Mouse (Mus musculus) MEL (cell line): ENCODE measurements around the gene Islr2. TPM values are rescaled to one million over a fixed set of nuclear protein-coding genes. Genes with fewer than 3 reads are reported as not detected.

Source experiments
- DNase-seq: peaks from one replicate; pipeline ENCODE4 v3.0.0; 2011; ENCODE audit warnings: low read depth, low spot score
- H3K27ac ChIP-seq: 2 replicates; pipeline ENCODE4 v1.5.1; 2012; ENCODE audit warnings: low read depth, mild to moderate bottlenecking, control low read depth, low read length, moderate library complexity; ENCODE audit not compliant: control insufficient read depth
- H3K27me3 ChIP-seq, 2 experiments: fragments of 150-350 bp in 1 of 2; sonication (generic) in 1 of 2; 2 replicates each; pipeline ENCODE4 v1.6.1; 2012; ENCODE audit warnings: low read length in 2 of 2, mild to moderate bottlenecking in 2 of 2, improper control_type of control experiment in 1 of 2, moderate library complexity in 1 of 2; ENCODE audit not compliant: insufficient read depth in 2 of 2, control insufficient read depth in 1 of 2
- H3K36me3 ChIP-seq, 2 experiments: 2 replicates each; pipeline ENCODE4 v1.6.1; 2012 to 2014; ENCODE audit warnings: low read length in 2 of 2, improper control_type of control experiment in 1 of 2, inconsistent platforms in 1 of 2, mild to moderate bottlenecking in 1 of 2; ENCODE audit not compliant: insufficient read depth in 2 of 2, control insufficient read depth in 1 of 2
- H3K4me1 ChIP-seq, 2 experiments: fragments of 150-350 bp in 1 of 2; sonication (generic) in 1 of 2; 2 replicates each; pipeline ENCODE4 v1.6.1; 2012; ENCODE audit warnings: low read length in 2 of 2, improper control_type of control experiment in 1 of 2, mild to moderate bottlenecking in 1 of 2; ENCODE audit not compliant: insufficient read depth in 2 of 2, control insufficient read depth in 1 of 2
- H3K4me3 ChIP-seq, 2 experiments: fragments of 150-350 bp in 1 of 2; sonication (generic) in 1 of 2; 2 replicates each; pipeline ENCODE4 v1.5.1; 2012; ENCODE audit warnings: low read depth in 2 of 2, low read length in 2 of 2, mild to moderate bottlenecking in 2 of 2, moderate library complexity in 2 of 2, control low read depth in 1 of 2, improper control_type of control experiment in 1 of 2; ENCODE audit not compliant: control insufficient read depth in 1 of 2, insufficient read depth in 1 of 2
- H3K79me2 ChIP-seq: 2 replicates; pipeline ENCODE4 v1.6.1; 2012; ENCODE audit warnings: mild to moderate bottlenecking, low read length, moderate library complexity; ENCODE audit not compliant: control insufficient read depth, poor library complexity, insufficient read depth
- H3K9ac ChIP-seq: 2 replicates; pipeline ENCODE4 v1.6.1; 2012; ENCODE audit warnings: low read depth, mild to moderate bottlenecking, control low read depth, low read length, moderate library complexity; ENCODE audit not compliant: control insufficient read depth, poor library complexity, severe bottlenecking
- H3K9me3 ChIP-seq: fragments of 150-350 bp; sonication (generic); replicated peaks from 2 replicates; pipeline ENCODE4 v1.6.1; 2012; ENCODE audit warnings: mild to moderate bottlenecking, low read length, improper control_type of control experiment, moderate library complexity; ENCODE audit not compliant: insufficient read depth
- BHLHE40 ChIP-seq: IDR thresholded peaks from 2 replicates; pipeline ENCODE4 v1.6.1; 2012; ENCODE audit warnings: low read depth, mild to moderate bottlenecking, inconsistent platforms, low read length, improper control_type of control experiment, borderline replicate concordance
- CHD2 ChIP-seq: IDR thresholded peaks from 2 replicates; pipeline ENCODE4 v1.6.1; 2011; ENCODE audit warnings: low read length, improper control_type of control experiment
- ELF1 ChIP-seq: IDR thresholded peaks from 2 replicates; pipeline ENCODE4 v1.6.1; 2014; ENCODE audit warnings: low read depth, mild to moderate bottlenecking, inconsistent platforms, low read length, improper control_type of control experiment, moderate library complexity
- EP300 ChIP-seq, 2 experiments: IDR thresholded peaks; 2 replicates each; pipeline ENCODE4 v1.6.1; 2011; ENCODE audit warnings: improper control_type of control experiment in 2 of 2, low read length in 2 of 2, low read depth in 1 of 2, mild to moderate bottlenecking in 1 of 2
- GABPA ChIP-seq: IDR thresholded peaks from 2 replicates; pipeline ENCODE4 v1.6.1; 2012; ENCODE audit warnings: low read depth, mild to moderate bottlenecking, inconsistent platforms, low read length, improper control_type of control experiment, moderate library complexity
- GATA1 ChIP-seq: IDR thresholded peaks from 2 replicates; pipeline ENCODE4 v1.6.1; 2011; ENCODE audit warnings: low read depth, low read length, improper control_type of control experiment
- HCFC1 ChIP-seq: IDR thresholded peaks from 2 replicates; pipeline ENCODE4 v1.6.1; 2012; ENCODE audit warnings: low read depth, mild to moderate bottlenecking, inconsistent platforms, low read length, improper control_type of control experiment, moderate library complexity
- JUND ChIP-seq: IDR thresholded peaks from 2 replicates; pipeline ENCODE4 v1.6.1; 2011; ENCODE audit warnings: low read depth, mild to moderate bottlenecking, improper control_type of control experiment, low read length
- KAT2A ChIP-seq: conservative IDR thresholded peaks from 2 replicates; pipeline ENCODE4 v1.6.1; 2012; ENCODE audit warnings: low read depth, low read length, improper control_type of control experiment, inconsistent platforms
- MAFK ChIP-seq: IDR thresholded peaks from 2 replicates; pipeline ENCODE4 v1.6.1; 2011; ENCODE audit warnings: low read depth, mild to moderate bottlenecking, low read length, improper control_type of control experiment, borderline replicate concordance
- MAX ChIP-seq: IDR thresholded peaks from 2 replicates; pipeline ENCODE4 v1.6.1; 2011; ENCODE audit warnings: low read length, improper control_type of control experiment
- MAZ ChIP-seq: IDR thresholded peaks from 2 replicates; pipeline ENCODE4 v1.6.1; 2012; ENCODE audit warnings: low read depth, mild to moderate bottlenecking, inconsistent platforms, low read length, improper control_type of control experiment
- MEF2A ChIP-seq: IDR thresholded peaks from 2 replicates; pipeline ENCODE4 v1.6.1; 2014; ENCODE audit warnings: low read depth, mild to moderate bottlenecking, inconsistent platforms, low read length, improper control_type of control experiment; ENCODE audit not compliant: poor library complexity, insufficient replicate concordance, severe bottlenecking; ENCODE audit errors: extremely low read depth
- MYC ChIP-seq: IDR thresholded peaks from 2 replicates; pipeline ENCODE4 v1.6.1; 2011; ENCODE audit warnings: low read depth, mild to moderate bottlenecking, low read length, improper control_type of control experiment, moderate library complexity
- POLR2A ChIP-seq, 2 experiments: IDR thresholded peaks; 2 replicates each; pipeline ENCODE4 v1.6.1; 2011 to 2012; ENCODE audit warnings: low read length in 2 of 2, mild to moderate bottlenecking in 2 of 2, control low read depth in 1 of 2, improper control_type of control experiment in 1 of 2, low read depth in 1 of 2, moderate library complexity in 1 of 2; ENCODE audit not compliant: control insufficient read depth in 1 of 2, insufficient read depth in 1 of 2, poor library complexity in 1 of 2
- POLR2AphosphoS2 ChIP-seq: IDR thresholded peaks from 2 replicates; pipeline ENCODE4 v1.6.1; 2011; ENCODE audit warnings: low read length, improper control_type of control experiment
- POLR2AphosphoS5 ChIP-seq: IDR thresholded peaks from 2 replicates; pipeline ENCODE4 v1.6.1; 2012; ENCODE audit warnings: low read depth, borderline replicate concordance, mild to moderate bottlenecking, inconsistent platforms, low read length, moderate library complexity, mixed read lengths
- RAD21 ChIP-seq: IDR thresholded peaks from 2 replicates; pipeline ENCODE4 v1.6.1; 2011; ENCODE audit warnings: mild to moderate bottlenecking, low read depth, low read length, improper control_type of control experiment
- SIN3A ChIP-seq: IDR thresholded peaks from 2 replicates; pipeline ENCODE4 v1.6.1; 2012; ENCODE audit warnings: low read length, improper control_type of control experiment, inconsistent platforms
- TAL1 ChIP-seq: IDR thresholded peaks from 2 replicates; pipeline ENCODE4 v1.6.1; 2012; ENCODE audit warnings: mild to moderate bottlenecking, inconsistent platforms, low read length, moderate library complexity, mixed read lengths
- TBP ChIP-seq: IDR thresholded peaks from 2 replicates; pipeline ENCODE4 v1.8.0; 2011; ENCODE audit warnings: low read depth, low read length, improper control_type of control experiment
- TCF12 ChIP-seq: IDR thresholded peaks from 2 replicates; pipeline ENCODE4 v1.6.1; 2014; ENCODE audit warnings: low read depth, mild to moderate bottlenecking, inconsistent platforms, low read length, improper control_type of control experiment, moderate library complexity
- UBTF ChIP-seq: IDR thresholded peaks from 2 replicates; pipeline ENCODE4 v1.6.1; 2012; ENCODE audit warnings: low read depth, mild to moderate bottlenecking, inconsistent platforms, low read length, improper control_type of control experiment, moderate library complexity, borderline replicate concordance; ENCODE audit not compliant: insufficient read depth
- USF1 ChIP-seq: IDR thresholded peaks from 2 replicates; pipeline ENCODE4 v1.6.1; 2014; ENCODE audit warnings: low read depth, mild to moderate bottlenecking, inconsistent platforms, low read length, improper control_type of control experiment, moderate library complexity
- ZC3H11A ChIP-seq: IDR thresholded peaks from 2 replicates; pipeline ENCODE4 v1.6.1; 2012; ENCODE audit warnings: low read depth, mild to moderate bottlenecking, inconsistent platforms, low read length, improper control_type of control experiment
- ZKSCAN1 ChIP-seq: IDR thresholded peaks from 2 replicates; pipeline ENCODE4 v1.6.1; 2012; ENCODE audit warnings: low read depth, mild to moderate bottlenecking, inconsistent platforms, low read length, improper control_type of control experiment, moderate library complexity
- ZMIZ1 ChIP-seq: IDR thresholded peaks from 2 replicates; pipeline ENCODE4 v1.6.1; 2012; ENCODE audit warnings: low read depth, mild to moderate bottlenecking, inconsistent platforms, low read length, improper control_type of control experiment, moderate library complexity
- ZNF384 ChIP-seq: IDR thresholded peaks from 2 replicates; pipeline ENCODE4 v1.6.1; 2012; ENCODE audit warnings: low read depth, mild to moderate bottlenecking, inconsistent platforms, low read length, improper control_type of control experiment
- polyA plus RNA-seq, 2 experiments: library from polyadenylated mRNA; stranded (reverse) in 1 of 2; unstranded in 1 of 2; fragments of >175 nt in 1 of 2; fragments of >200 nt in 1 of 2; gene quantifications; 2 replicates each; pipeline versions ENCODE4 v1.2.1 to v1.2.4; 2012; ENCODE audit warnings: low replicate concordance in 2 of 2, low read depth in 1 of 2; ENCODE audit not compliant: insufficient read length in 2 of 2, insufficient read depth in 1 of 2, missing spikeins in 1 of 2
- total RNA-seq: library from RNA; depleted of rRNA; stranded (reverse); fragments of 300-350 nt; gene quantifications from 2 replicates; pipeline ENCODE4 v1.2.3, GENCODE M21; 2012

Gene Islr2
- total and polyA plus RNA-seq, 3 experiments, result 0.15 to 0.17 TPM; not detected in 1

GRCm38 (mm10) chr9:58172863-58173262, 31.3 kb downstream of the Islr2 start:
- Histone ChIP-seq H3K27ac (no peak overlapping the region), H3K4me1 (no peaks in the 10 kb centered on the region), H3K9ac (no peak overlapping the region), H3K79me2 (no peaks in the 10 kb centered on the region), H3K36me3 (no peaks in the 10 kb centered on the region), H3K27me3 (peaks cover 25 to 27% of the 10 kb centered on the region in 2 experiments), H3K4me3 (no peak overlapping the region), H3K9me3 (no peaks in the 10 kb centered on the region)
- no peak for TF ChIP-seq TCF12
- TF ChIP-seq MAZ, result no peak
- TF ChIP-seq MAFK, result no peak
- TF ChIP-seq UBTF, result no peak
- TF ChIP-seq ZMIZ1, result no peak
- TF ChIP-seq MYC, result no peak
- no peak for TF ChIP-seq SIN3A
- no peak for TF ChIP-seq HCFC1
- no peak for TF ChIP-seq JUND
- no peak for TF ChIP-seq MEF2A
- TF ChIP-seq GABPA, result no peak
- TF ChIP-seq EP300 (IDR thresholded peaks at IDR 0.05; ENCODE audit: low read depth in 1 of 2, low read length in 2 of 2), result no peak
- no peak for TF ChIP-seq POLR2AphosphoS5
- TF ChIP-seq MAX, result no peak
- TF ChIP-seq POLR2A (IDR thresholded peaks at IDR 0.05; ENCODE audit: control insufficient read depth in 1 of 2, insufficient read depth in 1 of 2, low read depth in 1 of 2, low read length in 2 of 2, poor library complexity in 1 of 2), result no peak
- TF ChIP-seq BHLHE40, result no peak
- no peak for TF ChIP-seq TBP
- TF ChIP-seq CHD2, result no peak
- no peak for TF ChIP-seq KAT2A
- DNase-seq, result no peak

GRCm38 (mm10) chr9:58169426-58169825, 34.7 kb downstream of the Islr2 start:
- TF ChIP-seq ZNF384 (no peak), TCF12 (no peak), RAD21 (no peak), TAL1 (no peak), USF1 (no peak), ELF1 (no peak), MEF2A (no peak), ZMIZ1 (no peak), GATA1 (no peak), POLR2AphosphoS2 (no peak), TBP (no peak), SIN3A (no peak), EP300 (IDR thresholded peaks at IDR 0.05; ENCODE audit: low read depth in 1 of 2, low read length in 2 of 2) (no peak), KAT2A (no peak), BHLHE40 (no peak), ZC3H11A (no peak), CHD2 (no peak), HCFC1 (no peak), ZKSCAN1 (no peak)
- H3K4me1 ChIP-seq, result no peaks in the 10 kb centered on the region
- H3K4me3 ChIP-seq, result no peak overlapping the region
- H3K9me3 ChIP-seq, result no peaks in the 10 kb centered on the region
- H3K27ac ChIP-seq, result no peak overlapping the region
- no peaks in the 10 kb centered on the region for H3K36me3 ChIP-seq
- H3K9ac ChIP-seq, result no peak overlapping the region
- no peak for DNase-seq
- no peaks in the 10 kb centered on the region for H3K79me2 ChIP-seq
- peaks cover 24 to 32% of the 10 kb centered on the region in 2 experiments for H3K27me3 ChIP-seq
